ENCODE assay signal across 8 mouse cellular contexts in genomic region chr14:72709710-72710340, GRCm38 (mm10). TPM values are rescaled to one million over a fixed set of nuclear protein-coding genes. Genes with fewer than 3 reads are reported as not detected.
DNase-seq lines count a peak whose midpoint lies in the region; ATAC-seq and TF ChIP-seq lines count a peak whose summit lies in the region.

Gene Fndc3a (minus strand): TSS chr14:72710003.

- H3K9me3 ChIP-seq in MEL (replicated peaks; ENCODE audit: insufficient read depth, low read length) = no peaks in the 10 kb centered on the region
- no peaks in the 10 kb centered on the region for H3K9me3 ChIP-seq in hindbrain, embryonic 10.5 days
- H3K9me3 ChIP-seq in lung, embryonic 16.5 days (ENCODE audit: control insufficient read depth, low read length) = no peaks in the 10 kb centered on the region

- 0 out of 4 replicates have a peak, but pooled peaks of 1 of the 2 experiments have one; percentile 31 for TF ChIP-seq POLR2A in MEL (IDR thresholded peaks at IDR 0.05; ENCODE audit: control insufficient read depth in 1 of 2, insufficient read depth in 1 of 2, low read depth in 1 of 2, low read length in 2 of 2, poor library complexity in 1 of 2)

- no peak for TF ChIP-seq EP300 in MEL (IDR thresholded peaks at IDR 0.05; ENCODE audit: low read depth in 1 of 2, low read length in 2 of 2)

- H3K79me2 ChIP-seq in MEL (ENCODE audit: control insufficient read depth, insufficient read depth, low read length, poor library complexity) = peaks cover 8% of the 10 kb centered on the region

- no peak for TF ChIP-seq RAD21 in MEL (IDR thresholded peaks at IDR 0.05; ENCODE audit: low read depth, low read length)

- peak; percentile 93 for ATAC-seq in lung, embryonic 16.5 days (ENCODE audit: low read depth)

- DNase-seq in MEL (ENCODE audit: low read depth, low spot score) = peak; percentile 62
- peak; percentile 70 to 80 for DNase-seq in cerebellum, adult 18-20 months
- DNase-seq in frontal cortex, adult 2 months (ENCODE audit: extremely low spot score in 1 of 2, low spot score in 1 of 2) = peak; percentile 50 to 86
- peak; percentile 87 for DNase-seq in hindbrain, embryonic 10.5 days (ENCODE audit: low spot score)
- DNase-seq in layer of hippocampus, adult 9-11 months = peak; percentile 87
- peak; percentile 72 for DNase-seq in ovary, adult 18-20 months (ENCODE audit: low spot score)
- peak; percentile 90 for DNase-seq in thymus, postnatal 0 days (ENCODE audit: low spot score)

- peak within 1 kb of the TSS; percentile 42; the same call in 1 of the 2 replicates for H3K27ac ChIP-seq in MEL (ENCODE audit: control insufficient read depth, low read depth, low read length)
- peak within 1 kb of the TSS; percentile 95 for H3K27ac ChIP-seq in hindbrain, embryonic 10.5 days
- peak within 1 kb of the TSS; percentile 94 for H3K27ac ChIP-seq in lung, embryonic 16.5 days (ENCODE audit: low read length)

- TF ChIP-seq CTCF in MEL (IDR thresholded peaks at IDR 0.05 in 2 of 3, conservative IDR thresholded peaks at IDR 0.05 in 1 of 3; ENCODE audit: control insufficient read depth in 1 of 3, insufficient read depth in 1 of 3, low read depth in 2 of 3, low read length in 3 of 3, poor library complexity in 1 of 3, severe bottlenecking in 1 of 3) = no peak

- no peaks in the 10 kb centered on the region for H3K27me3 ChIP-seq in MEL (ENCODE audit: control insufficient read depth in 1 of 2, insufficient read depth in 2 of 2, low read length in 2 of 2)
- peaks cover 18% of the 10 kb centered on the region for H3K27me3 ChIP-seq in hindbrain, embryonic 10.5 days (ENCODE audit: insufficient read depth, poor library complexity, severe bottlenecking)
- H3K27me3 ChIP-seq in lung, embryonic 16.5 days (ENCODE audit: control insufficient read depth, insufficient read depth, low read depth, low read length) = no peaks in the 10 kb centered on the region

- peak within 1 kb of the TSS; percentile 93 for H3K9ac ChIP-seq in MEL (ENCODE audit: control insufficient read depth, low read depth, low read length, poor library complexity, severe bottlenecking)
- peak within 1 kb of the TSS; percentile 96 for H3K9ac ChIP-seq in lung, embryonic 16.5 days (ENCODE audit: low read length)

- H3K36me3 ChIP-seq in MEL (ENCODE audit: control insufficient read depth in 1 of 2, insufficient read depth in 2 of 2, low read length in 2 of 2) = peaks cover 0 to 2% of the 10 kb centered on the region in 2 experiments; a peak in 1 of 4 replicates
- H3K36me3 ChIP-seq in hindbrain, embryonic 10.5 days = no peaks in the 10 kb centered on the region
- no peaks in the 10 kb centered on the region for H3K36me3 ChIP-seq in lung, embryonic 16.5 days (ENCODE audit: control insufficient read depth, insufficient read depth, low read length)

- H3K4me1 ChIP-seq in MEL (ENCODE audit: control insufficient read depth in 1 of 2, insufficient read depth in 2 of 2, low read length in 2 of 2) = peaks cover 0 to 2% of the 10 kb centered on the region in 2 experiments; a peak in 1 of 4 replicates
- H3K4me1 ChIP-seq in hindbrain, embryonic 10.5 days (replicated peaks) = peaks cover 6% of the 10 kb centered on the region; the same call in 1 of the 2 replicates
- H3K4me1 ChIP-seq in lung, embryonic 16.5 days (replicated peaks; ENCODE audit: control insufficient read depth, insufficient read depth, low read length) = peaks cover 11% of the 10 kb centered on the region

- peak within 1 kb of the TSS; percentile 89 to 95 for H3K4me3 ChIP-seq in MEL (ENCODE audit: control insufficient read depth in 1 of 2, insufficient read depth in 1 of 2, low read depth in 2 of 2, low read length in 2 of 2)
- peak within 1 kb of the TSS; percentile 85 for H3K4me3 ChIP-seq in hindbrain, embryonic 10.5 days
- peak within 1 kb of the TSS; percentile 97 for H3K4me3 ChIP-seq in lung, embryonic 16.5 days (ENCODE audit: low read length)

- peak within 1 kb of the TSS; percentile 72 for H3K4me2 ChIP-seq in lung, embryonic 16.5 days (ENCODE audit: low read depth, low read length)

- WGBS in hindbrain, embryonic 10.5 days = under 1% methylated on average over 78 of the region's 82 CpGs
- under 1% methylated on average over 70 of the region's 82 CpGs for WGBS in lung, embryonic 16.5 days

TF ChIP-seq in MEL, 35 proteins besides CTCF, POLR2A, EP300 and RAD21:
- TF ChIP-seq HCFC1 (IDR thresholded peaks at IDR 0.05; ENCODE audit: low read depth, low read length) (peak; percentile 59), NRF1 (IDR thresholded peaks at IDR 0.05; ENCODE audit: insufficient read depth, low read depth, low read length, poor library complexity, severe bottlenecking) (peak; percentile 74), POLR2AphosphoS2 (IDR thresholded peaks at IDR 0.05; ENCODE audit: low read length) (no peak), NELFE (IDR thresholded peaks at IDR 0.05; ENCODE audit: low read depth, low read length) (peak; percentile 25; the same call in 1 of the 2 replicates), CHD1 (IDR thresholded peaks at IDR 0.05; ENCODE audit: low read depth, low read length) (no peak)

RNA-seq across cellular contexts. Expression of gene Fndc3a, which starts in this region (rescaled TPM):
- 3.9 and 4.2 TPM in 2 replicates for total RNA-seq in MEL (2012; rRNA removed)
- polyA plus RNA-seq in MEL (2012; ENCODE audit: insufficient read depth in 1 of 2, insufficient read length in 2 of 2, low read depth in 1 of 2, low replicate concordance in 2 of 2, missing spikeins in 1 of 2) = 1 to 10 TPM in 1 of 2 experiments, not detected in 1; 9.0 TPM
- 24.8 and 26.8 TPM in 2 replicates for polyA plus RNA-seq in frontal cortex, adult 2 months (2012; rRNA removed)
- polyA plus RNA-seq in hindbrain, embryonic 10.5 days (2016; fragmentation: Nextera tagmentation; extraction: Ambion mirVana) = 38.7 and 42.9 TPM in 2 replicates
- polyA plus RNA-seq in lung, embryonic 16.5 days (2015; fragmentation: Nextera tagmentation; extraction: Ambion mirVana) = 36.0 and 40.4 TPM in 2 replicates
- 26.3 and 29.7 TPM in 2 replicates for polyA plus RNA-seq in thymus, postnatal 0 days (2015; fragmentation: Nextera tagmentation; extraction: Ambion mirVana)

Comparison
In these comparisons a context has a peak if more than half of its experiments do, and no peak if none do; other contexts are left out.
1. Peak in every context shown above with its lines: DNase-seq, ATAC-seq, H3K4me3 ChIP-seq and H3K27ac ChIP-seq.
2. H3K27ac ChIP-seq: peak in every context shown above with its lines; median percentile 95 in hindbrain, embryonic 10.5 days; 94 in lung, embryonic 16.5 days; 42 in MEL.